Mouse (Mus musculus): Measurements from ENCODE around the gene Stx8. TPM values are rescaled to one million over a fixed set of nuclear protein-coding genes. Genes with fewer than 3 reads are reported as not detected.

Stx8 gene
- polyA plus RNA-seq, 1 experiment, result 78.2 TPM

- TF ChIP-seq CTCF (IDR thresholded peaks at IDR 0.05; ENCODE audit: low read depth, low read length) (no peak), POLR2A (IDR thresholded peaks at IDR 0.05; ENCODE audit: borderline replicate concordance, low read depth, low read length) (no peak)
- Histone ChIP-seq H3K27ac (ENCODE audit: insufficient read depth, low read depth, low read length) (no peak overlapping the region), H3K4me1 (ENCODE audit: control insufficient read depth, insufficient read depth, low read length) (no peaks in the 10 kb centered on the region), H3K4me3 (ENCODE audit: insufficient read depth, low read length) (no peak overlapping the region)
Measured at GRCm38 (mm10) chr11:68247897-68248296, 281.9 kb downstream of the Stx8 start.

- TF ChIP-seq POLR2A (IDR thresholded peaks at IDR 0.05; ENCODE audit: borderline replicate concordance, low read depth, low read length) (no peak), CTCF (IDR thresholded peaks at IDR 0.05; ENCODE audit: low read depth, low read length) (no peak)
- Histone ChIP-seq H3K4me3 (ENCODE audit: insufficient read depth, low read length) (no peak overlapping the region), H3K4me1 (ENCODE audit: control insufficient read depth, insufficient read depth, low read length) (no peaks in the 10 kb centered on the region), H3K27ac (ENCODE audit: insufficient read depth, low read depth, low read length) (no peak overlapping the region)
Measured at GRCm38 (mm10) chr11:68250106-68250505, 284.1 kb downstream of the Stx8 start.

GRCm38 (mm10) chr11:68253531-68253930, 287.5 kb downstream of the Stx8 start:
- Histone ChIP-seq H3K4me1 (ENCODE audit: control insufficient read depth, insufficient read depth, low read length) (no peaks in the 10 kb centered on the region), H3K27ac (ENCODE audit: insufficient read depth, low read depth, low read length) (no peak overlapping the region), H3K4me3 (ENCODE audit: insufficient read depth, low read length) (no peak overlapping the region)
- TF ChIP-seq POLR2A (IDR thresholded peaks at IDR 0.05; ENCODE audit: borderline replicate concordance, low read depth, low read length), result no peak
- no peak for TF ChIP-seq CTCF (IDR thresholded peaks at IDR 0.05; ENCODE audit: low read depth, low read length)

Other genes with a start within 250 kb of the Stx8 start
- gene Glp2r, start 195.0 kb upstream of the Stx8 start, polyA plus RNA-seq (2012; ENCODE audit: insufficient read depth, insufficient read length, missing spikeins), result not detected in 2 replicates
- not detected in 2 replicates for gene Gsg1l2, start 191.6 kb upstream of the Stx8 start, polyA plus RNA-seq (2012; ENCODE audit: insufficient read depth, insufficient read length, missing spikeins)
- gene Dhrs7c, start 168.0 kb upstream of the Stx8 start, polyA plus RNA-seq (2012; ENCODE audit: insufficient read depth, insufficient read length, missing spikeins), result not detected in 2 replicates
- gene Usp43, start 44.0 kb upstream of the Stx8 start, polyA plus RNA-seq (2012; ENCODE audit: insufficient read depth, insufficient read length, missing spikeins), result not detected in 2 replicates
- gene Cfap52, start 542 bp upstream of the Stx8 start, polyA plus RNA-seq (2012; ENCODE audit: insufficient read depth, insufficient read length, missing spikeins), result not detected in 2 replicates

Measured in bone marrow macrophage, adult 2 months (primary cell).